Mouse (Mus musculus) embryonic facial prominence, embryonic 15.5 days (tissue): ENCODE measurements around the gene Ank3. TPM values are rescaled to one million over a fixed set of nuclear protein-coding genes. Genes with fewer than 3 reads are reported as not detected.

ENCODE experiments used
- ATAC-seq: fragments of 200-750 bp; cut with Nextera tagmentation; 2 replicates; pipeline ENCODE4 v1.8.0; 2017; ENCODE audit warnings: low read depth, moderate TSS enrichment; ENCODE audit not compliant: insufficient number of reproducible peaks, low FRiP score, low TSS enrichment
- H3K27ac ChIP-seq: fragments of 300-500 bp; sonication (generic); replicated peaks from 2 replicates; pipeline ENCODE4 v1.5.1; 2015; ENCODE audit warnings: mild to moderate bottlenecking, inconsistent platforms
- H3K27me3 ChIP-seq: fragments of 300-500 bp; sonication (generic); 2 replicates; pipeline ENCODE4 v1.6.1; 2015; ENCODE audit warnings: inconsistent platforms
- H3K36me3 ChIP-seq: fragments of 300-500 bp; sonication (generic); 2 replicates; pipeline ENCODE4 v1.6.1; 2015; ENCODE audit warnings: mild to moderate bottlenecking, inconsistent platforms
- H3K4me1 ChIP-seq: fragments of 300-500 bp; sonication (generic); 2 replicates; pipeline ENCODE4 v1.6.1; 2015; ENCODE audit warnings: inconsistent platforms
- H3K4me2 ChIP-seq: fragments of 300-500 bp; sonication (generic); replicated peaks from 2 replicates; pipeline ENCODE4 v1.6.1; 2015; ENCODE audit warnings: mild to moderate bottlenecking, inconsistent platforms
- H3K4me3 ChIP-seq: fragments of 300-500 bp; sonication (generic); replicated peaks from 2 replicates; pipeline ENCODE4 v1.5.1; 2015; ENCODE audit warnings: mild to moderate bottlenecking, inconsistent platforms
- H3K9ac ChIP-seq: fragments of 300-500 bp; sonication (generic); 2 replicates; pipeline ENCODE4 v1.6.1; 2015; ENCODE audit warnings: inconsistent platforms
- H3K9me3 ChIP-seq: fragments of 300-500 bp; sonication (generic); replicated peaks from 2 replicates; pipeline ENCODE4 v1.6.1; 2016; ENCODE audit warnings: inconsistent platforms
- WGBS: fragments of 180-500 bp; shearing (Covaris S2); methylation state at CpG from one replicate; pipeline ENCODE4 v1.1.7; 2015; 5-methylcytosine and 5-hydroxymethylcytosine counted together
- polyA plus RNA-seq: library from polyadenylated mRNA; unstranded; fragments of >200 nt; fragmentation: Nextera tagmentation; extraction: Ambion mirVana; gene quantifications from 2 replicates; pipeline ENCODE4 v1.2.1, GENCODE M21; 2015

The Ank3 gene
- polyA plus RNA-seq, 1 experiment from 2014 or later, result 24.3 TPM

- Histone ChIP-seq H3K36me3 (no peaks in the 10 kb centered on the region), H3K4me1 (no peaks in the 10 kb centered on the region), H3K4me3 (no peak overlapping the region), H3K9me3 (no peaks in the 10 kb centered on the region), H3K27ac (no peak overlapping the region), H3K4me2 (no peak overlapping the region), H3K9ac (no peak overlapping the region), H3K27me3 (no peaks in the 10 kb centered on the region)
- ATAC-seq, result no peak
- 84% methylated on average over 12 of the region's 12 CpGs for WGBS
Measured at GRCm38 (mm10) chr10:69777065-69777645, 378.6 kb downstream of the Ank3 start.

DNA sequence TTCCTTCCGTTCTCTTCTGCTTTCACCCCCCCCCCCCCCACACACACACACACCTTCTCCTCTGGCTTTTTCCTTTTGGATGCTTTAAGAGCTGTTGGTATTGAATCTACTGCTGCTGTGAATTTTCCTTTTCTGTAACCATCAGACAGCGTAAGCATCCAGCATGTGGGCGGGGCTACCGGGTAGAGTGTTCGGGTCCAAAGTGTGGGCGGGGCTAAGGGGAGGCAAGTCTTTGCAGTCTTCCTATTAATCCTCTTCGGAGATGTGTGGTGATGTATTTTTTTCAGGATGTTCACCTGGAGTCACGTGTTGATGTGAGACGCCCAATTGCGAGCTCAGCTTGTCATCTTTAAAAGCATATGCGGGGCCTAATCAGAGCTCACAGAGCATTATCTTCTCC lies 379.2 kb downstream of the Ank3 start:
- no peak overlapping the region for H3K9ac ChIP-seq
- no peak overlapping the region for H3K27ac ChIP-seq
- H3K36me3 ChIP-seq, result no peaks in the 10 kb centered on the region
- no peaks in the 10 kb centered on the region for H3K9me3 ChIP-seq
- no peaks in the 10 kb centered on the region for H3K4me1 ChIP-seq
- H3K4me2 ChIP-seq, result no peak overlapping the region
- no peak for ATAC-seq
- 80% methylated on average over 11 of the region's 11 CpGs for WGBS
- no peaks in the 10 kb centered on the region for H3K27me3 ChIP-seq
- no peak overlapping the region for H3K4me3 ChIP-seq

- Histone ChIP-seq H3K4me3 (no peak overlapping the region), H3K27me3 (no peaks in the 10 kb centered on the region), H3K9ac (no peak overlapping the region), H3K27ac (no peak overlapping the region), H3K9me3 (no peaks in the 10 kb centered on the region), H3K4me2 (no peak overlapping the region), H3K4me1 (no peaks in the 10 kb centered on the region), H3K36me3 (no peaks in the 10 kb centered on the region)
- no peak for ATAC-seq
- 82% methylated on average over 3 of the region's 3 CpGs for WGBS
Measured at GRCm38 (mm10) chr10:69779246-69779645, 380.7 kb downstream of the Ank3 start.

DNA sequence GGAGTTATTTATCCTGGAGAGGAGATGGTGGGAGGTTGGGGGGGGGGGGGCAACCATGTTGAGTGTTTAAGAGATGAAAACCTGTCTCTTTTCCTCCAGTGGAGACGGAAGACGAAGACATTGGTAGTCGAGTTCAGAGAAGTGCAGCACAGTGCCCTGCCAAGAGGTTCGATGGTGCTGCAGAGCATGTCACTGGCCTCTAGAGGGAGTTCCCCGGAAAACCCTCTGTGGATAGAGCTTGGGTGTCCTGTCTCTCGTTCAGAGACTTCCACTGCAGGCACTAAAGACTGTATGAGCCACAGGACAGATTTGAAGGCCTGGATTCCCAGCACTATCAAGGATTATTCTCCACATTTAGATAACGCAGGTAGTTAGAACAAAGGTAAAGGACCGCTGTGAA lies 382.9 kb downstream of the Ank3 start:
- 0 out of 2 replicates have a peak, but pooled peaks have one; percentile 53 for ATAC-seq
- no peak overlapping the region for H3K4me3 ChIP-seq
- H3K9ac ChIP-seq, result no peak overlapping the region
- peak overlapping the region; percentile 15; the same call in 1 of the 2 replicates for H3K4me2 ChIP-seq
- WGBS, result 26% methylated on average over 8 of the region's 8 CpGs
- H3K36me3 ChIP-seq, result no peaks in the 10 kb centered on the region
- 0 out of 2 replicates have a peak, but pooled peaks cover 3% of the 10 kb centered on the region for H3K4me1 ChIP-seq
- no peaks in the 10 kb centered on the region for H3K27me3 ChIP-seq
- H3K9me3 ChIP-seq, result no peaks in the 10 kb centered on the region
- H3K27ac ChIP-seq, result no peak overlapping the region

DNA sequence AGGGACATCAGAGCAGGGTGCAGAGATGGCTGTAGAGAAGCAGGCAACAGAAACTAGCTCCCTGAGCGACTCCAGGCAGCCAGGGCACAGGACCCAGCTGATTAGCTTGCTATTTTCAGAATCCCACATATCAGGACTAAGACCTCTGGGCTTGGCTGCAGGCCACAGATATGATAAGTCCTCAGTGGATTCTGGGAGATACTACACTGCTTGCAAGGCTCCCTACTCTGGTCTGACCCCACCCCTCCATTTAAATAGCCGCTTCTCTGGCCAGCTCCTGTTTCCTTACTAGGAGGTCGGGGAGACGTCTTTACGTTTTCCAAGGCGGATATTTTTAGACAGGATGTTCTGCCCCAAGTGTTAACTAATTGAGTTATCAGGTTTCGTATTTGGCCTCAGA lies 386.7 kb downstream of the Ank3 start:
- Histone ChIP-seq H3K36me3 (no peaks in the 10 kb centered on the region), H3K4me2 (no peak overlapping the region), H3K9me3 (no peaks in the 10 kb centered on the region), H3K27me3 (no peaks in the 10 kb centered on the region), H3K27ac (no peak overlapping the region), H3K9ac (no peak overlapping the region), H3K4me3 (no peak overlapping the region), H3K4me1 (peaks cover 11% of the 10 kb centered on the region)
- WGBS, result 36% methylated on average over 7 of the region's 7 CpGs
- ATAC-seq, result no peak

- no peaks in the 10 kb centered on the region for H3K9me3 ChIP-seq
- no peak overlapping the region for H3K4me3 ChIP-seq
- H3K27ac ChIP-seq, result no peak overlapping the region
- no peaks in the 10 kb centered on the region for H3K36me3 ChIP-seq
- ATAC-seq, result no peak
- no peak overlapping the region for H3K9ac ChIP-seq
- H3K4me2 ChIP-seq, result no peak overlapping the region
- WGBS, result 63% methylated on average over 8 of the region's 8 CpGs
- H3K4me1 ChIP-seq, result peaks cover 11% of the 10 kb centered on the region
- no peaks in the 10 kb centered on the region for H3K27me3 ChIP-seq
Measured at GRCm38 (mm10) chr10:69785692-69786091, 387.1 kb downstream of the Ank3 start.

DNA sequence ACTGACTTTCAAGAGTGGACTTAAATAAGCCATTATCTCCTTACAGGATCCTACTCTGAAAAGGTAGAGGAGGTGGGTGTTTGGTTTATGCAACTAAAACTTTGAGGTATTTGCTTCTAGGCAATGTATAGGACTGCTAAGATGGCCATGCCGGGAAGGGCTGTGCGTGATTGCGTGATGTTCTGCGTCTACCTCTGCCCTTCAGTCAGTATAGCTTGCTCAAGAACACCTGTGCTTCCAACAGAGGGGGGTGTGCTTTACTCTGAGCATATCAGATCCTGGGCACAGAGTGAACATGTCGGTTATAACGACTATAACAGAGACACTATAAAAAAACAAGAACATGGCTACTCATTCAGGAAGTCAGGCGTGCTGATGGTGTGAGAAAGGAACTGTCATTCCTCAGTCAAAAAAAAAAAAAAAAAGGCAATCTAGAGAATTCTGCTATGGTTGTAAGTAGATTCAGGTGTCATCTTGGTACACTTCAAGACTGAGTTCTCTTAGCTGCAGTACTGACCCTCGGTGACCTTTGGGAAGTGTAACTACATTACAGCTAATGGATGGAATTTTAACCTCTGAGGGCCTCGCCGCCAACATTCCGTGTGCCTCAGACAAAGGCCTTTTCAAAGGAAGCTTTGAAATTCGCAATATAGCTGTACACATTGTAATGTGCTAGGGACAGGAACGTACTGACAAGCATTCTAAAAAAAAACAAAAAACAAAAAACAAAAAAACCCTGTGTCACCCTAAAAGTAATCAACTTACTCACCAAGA lies 387.8 kb downstream of the Ank3 start:
- H3K9ac ChIP-seq, result no peak overlapping the region
- ATAC-seq, result no peak
- H3K4me3 ChIP-seq, result no peak overlapping the region
- H3K36me3 ChIP-seq, result no peaks in the 10 kb centered on the region
- H3K27me3 ChIP-seq, result no peaks in the 10 kb centered on the region
- H3K9me3 ChIP-seq, result no peaks in the 10 kb centered on the region
- H3K4me2 ChIP-seq, result no peak overlapping the region
- H3K27ac ChIP-seq, result no peak overlapping the region
- peaks cover 11% of the 10 kb centered on the region for H3K4me1 ChIP-seq
- WGBS, result 58% methylated on average over 13 of the region's 13 CpGs

DNA sequence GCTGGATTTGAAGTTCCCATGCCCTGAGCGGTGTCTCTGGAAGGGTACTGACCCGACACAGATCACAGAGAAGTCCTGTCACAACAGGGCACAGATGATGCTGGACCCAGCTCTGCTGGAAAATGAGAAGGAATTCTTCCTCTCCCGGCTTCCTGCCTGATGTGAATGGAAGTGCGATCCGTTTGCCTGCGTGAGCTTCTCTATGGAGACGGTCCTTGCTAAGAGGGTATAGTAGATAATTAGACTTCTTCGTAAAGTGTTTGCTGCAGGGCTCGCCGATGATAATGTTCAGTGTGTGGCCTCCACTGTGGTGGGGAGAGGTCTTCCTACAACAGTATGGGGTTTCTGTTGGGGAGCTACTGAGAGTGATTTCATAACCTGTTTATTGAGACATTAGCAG lies 388.8 kb downstream of the Ank3 start:
- no peak overlapping the region for H3K9ac ChIP-seq
- no peak overlapping the region for H3K27ac ChIP-seq
- H3K27me3 ChIP-seq, result no peaks in the 10 kb centered on the region
- H3K4me1 ChIP-seq, result peaks cover 16% of the 10 kb centered on the region
- peak overlapping the region; percentile 13; the same call in 1 of the 2 replicates for H3K4me3 ChIP-seq
- no peaks in the 10 kb centered on the region for H3K36me3 ChIP-seq
- no peaks in the 10 kb centered on the region for H3K9me3 ChIP-seq
- ATAC-seq, result no peak
- H3K4me2 ChIP-seq, result peak overlapping the region; percentile 38
- 15% methylated on average over 10 of the region's 10 CpGs for WGBS

DNA sequence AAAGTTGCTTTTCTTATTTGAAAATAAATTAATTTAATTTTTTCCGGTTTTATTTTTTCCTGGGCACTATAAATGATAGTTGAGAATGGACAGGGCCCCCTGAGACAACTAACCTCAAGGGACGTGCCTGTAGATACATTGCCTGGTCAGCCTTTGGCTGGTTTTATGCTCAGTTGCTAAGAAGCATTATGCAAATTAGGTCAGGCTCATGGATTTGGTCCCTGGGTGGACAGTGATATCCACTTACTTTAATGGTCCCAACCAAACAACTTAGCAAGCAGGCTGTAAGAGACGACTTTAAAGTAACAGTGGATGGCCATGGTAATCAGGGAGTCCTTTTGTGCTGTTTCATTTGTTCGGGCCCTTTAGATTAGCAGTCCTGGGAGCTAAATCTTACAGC lies 392.0 kb downstream of the Ank3 start:
- Histone ChIP-seq H3K27me3 (no peaks in the 10 kb centered on the region), H3K9ac (no peak overlapping the region), H3K9me3 (no peaks in the 10 kb centered on the region), H3K4me2 (no peak overlapping the region), H3K4me1 (peaks cover 17% of the 10 kb centered on the region), H3K4me3 (no peak overlapping the region), H3K27ac (no peak overlapping the region), H3K36me3 (no peaks in the 10 kb centered on the region)
- no peak for ATAC-seq
- 48% methylated on average over 4 of the region's 4 CpGs for WGBS

DNA sequence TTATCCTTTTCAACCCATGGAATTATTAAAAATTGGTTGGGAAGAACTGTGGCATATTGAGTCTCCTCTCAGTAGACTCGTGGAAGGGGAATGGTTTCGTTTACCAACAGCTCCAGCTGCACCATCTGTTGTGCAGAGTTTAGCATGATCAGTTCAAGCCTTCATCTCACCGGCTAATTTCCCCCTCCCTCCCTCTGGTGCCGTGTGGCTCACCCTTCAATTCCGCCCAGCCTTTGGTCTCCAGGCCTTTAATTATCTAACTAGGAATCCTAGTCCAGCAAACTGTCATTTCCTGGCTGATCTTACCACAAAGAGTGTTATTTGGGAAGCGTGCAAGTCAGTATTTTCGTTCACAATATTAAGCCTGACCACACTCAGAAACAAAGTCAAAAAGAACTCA lies 393.4 kb downstream of the Ank3 start:
- H3K36me3 ChIP-seq, result no peaks in the 10 kb centered on the region
- no peaks in the 10 kb centered on the region for H3K9me3 ChIP-seq
- no peak overlapping the region for H3K9ac ChIP-seq
- ATAC-seq, result no peak
- no peak overlapping the region; the same call in 1 of the 2 replicates for H3K27ac ChIP-seq
- H3K4me3 ChIP-seq, result no peak overlapping the region
- H3K4me2 ChIP-seq, result no peak overlapping the region
- no peaks in the 10 kb centered on the region for H3K27me3 ChIP-seq
- WGBS, result 28% methylated on average over 7 of the region's 7 CpGs
- H3K4me1 ChIP-seq, result peaks cover 22% of the 10 kb centered on the region

DNA sequence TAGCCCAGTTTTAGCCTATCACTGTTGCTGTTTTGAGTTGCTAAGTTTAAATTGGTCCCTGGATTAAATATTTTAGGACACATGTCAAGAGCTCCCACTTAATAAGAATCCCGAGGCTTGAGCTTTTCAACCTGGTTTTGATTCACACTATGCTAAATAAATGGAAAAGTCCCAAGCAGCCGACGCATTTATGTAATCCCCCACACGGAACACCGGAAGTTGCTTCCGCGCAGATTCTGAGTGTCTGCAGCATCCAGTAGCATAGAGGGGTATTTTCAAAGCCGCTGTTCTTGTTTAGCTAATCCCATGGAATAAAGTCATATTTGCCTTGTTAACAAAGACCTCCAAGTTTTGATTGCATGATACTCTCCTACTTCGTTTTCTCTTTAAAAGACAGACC lies 393.8 kb downstream of the Ank3 start:
- no peak for ATAC-seq
- Histone ChIP-seq H3K4me2 (no peak overlapping the region), H3K36me3 (no peaks in the 10 kb centered on the region), H3K4me3 (no peak overlapping the region), H3K27ac (no peak overlapping the region), H3K9ac (no peak overlapping the region), H3K9me3 (no peaks in the 10 kb centered on the region), H3K27me3 (no peaks in the 10 kb centered on the region), H3K4me1 (peaks cover 17% of the 10 kb centered on the region)
- 39% methylated on average over 9 of the region's 9 CpGs for WGBS

DNA sequence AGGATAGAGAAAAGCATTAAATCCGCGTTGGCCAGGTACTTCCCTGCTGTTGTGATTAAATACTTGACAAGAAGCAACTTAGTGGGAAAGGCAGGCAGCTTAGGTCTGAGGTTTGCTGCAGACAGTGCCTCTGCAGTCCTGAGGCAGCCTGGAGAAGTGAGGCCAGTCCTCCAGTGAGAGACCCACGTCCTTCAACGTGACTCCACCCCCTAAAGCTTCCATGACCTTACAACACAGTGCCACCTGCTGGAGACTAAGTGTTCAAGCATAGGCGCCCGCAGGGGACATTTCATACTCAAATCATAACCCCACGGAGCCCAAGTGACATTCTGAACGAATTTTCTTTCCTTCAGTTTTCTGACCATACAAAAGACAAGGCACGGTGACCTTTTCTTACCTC lies 394.5 kb downstream of the Ank3 start:
- 40% methylated on average over 9 of the region's 9 CpGs for WGBS

More for the DNA sequence above, 394.5 kb downstream of the Ank3 start:
- no peaks in the 10 kb centered on the region for H3K9me3 ChIP-seq
- H3K36me3 ChIP-seq, result no peaks in the 10 kb centered on the region
- no peak overlapping the region for H3K9ac ChIP-seq
- no peak for ATAC-seq
- no peaks in the 10 kb centered on the region for H3K27me3 ChIP-seq
- H3K4me3 ChIP-seq, result no peak overlapping the region
- no peak overlapping the region for H3K4me2 ChIP-seq
- no peak overlapping the region for H3K27ac ChIP-seq
- H3K4me1 ChIP-seq, result peaks cover 14% of the 10 kb centered on the region
